Mouse (Mus musculus) thymus, postnatal 25 days (tissue): ENCODE measurements around the gene Glg1.
"Not testable (repeated sequence)": the region's sequence is repeated elsewhere in the genome, so short reads cannot be mapped to it uniquely, and the experiment has no call there.

Experiments used
- DNase-seq: peaks from one replicate; pipeline ENCODE4 v3.0.0; 2022

The Glg1 gene

DNA sequence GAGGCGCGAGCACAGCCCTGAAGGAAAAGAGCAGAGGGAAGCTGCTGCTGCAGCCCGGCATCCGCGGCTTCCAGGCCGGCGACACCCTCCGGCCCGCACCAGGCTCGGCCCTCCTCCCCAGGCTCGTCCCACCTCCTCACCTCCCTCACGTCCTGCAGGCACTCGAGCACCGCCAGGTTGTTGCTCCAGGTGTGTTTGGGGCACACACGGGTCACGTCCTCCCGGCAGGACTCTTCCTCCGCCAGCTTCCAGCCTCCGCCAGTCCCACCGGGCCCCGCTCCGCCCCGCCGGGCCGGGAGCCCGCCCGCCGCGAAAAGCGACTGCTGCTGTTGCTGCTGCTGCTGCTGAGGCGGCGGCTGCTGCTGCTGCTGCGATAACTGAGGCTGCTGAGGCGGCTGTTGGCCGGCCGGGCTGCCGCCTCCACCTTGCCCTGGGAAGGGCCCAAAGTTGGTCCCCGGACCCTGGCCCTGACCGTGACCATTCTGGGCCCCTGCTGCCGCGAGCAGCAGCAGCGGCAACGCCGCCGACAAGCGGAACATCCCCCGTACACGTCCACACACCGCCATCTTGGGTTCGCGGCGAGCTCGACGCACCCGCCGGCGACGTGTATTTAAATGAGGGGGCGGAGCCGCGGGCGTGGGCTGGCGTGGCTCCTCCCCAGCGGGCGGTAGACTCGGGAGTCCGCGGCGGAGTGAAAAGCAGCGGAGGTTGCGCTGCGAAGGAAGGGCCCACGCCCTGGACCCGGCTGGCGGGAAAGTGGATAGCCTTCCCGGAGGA, at the start of gene Glg1:
TSS of gene Glg1 (minus strand) at position 586 of the 777 bp plus-strand sequence.
- DNase-seq: peak; percentile 95

DNA sequence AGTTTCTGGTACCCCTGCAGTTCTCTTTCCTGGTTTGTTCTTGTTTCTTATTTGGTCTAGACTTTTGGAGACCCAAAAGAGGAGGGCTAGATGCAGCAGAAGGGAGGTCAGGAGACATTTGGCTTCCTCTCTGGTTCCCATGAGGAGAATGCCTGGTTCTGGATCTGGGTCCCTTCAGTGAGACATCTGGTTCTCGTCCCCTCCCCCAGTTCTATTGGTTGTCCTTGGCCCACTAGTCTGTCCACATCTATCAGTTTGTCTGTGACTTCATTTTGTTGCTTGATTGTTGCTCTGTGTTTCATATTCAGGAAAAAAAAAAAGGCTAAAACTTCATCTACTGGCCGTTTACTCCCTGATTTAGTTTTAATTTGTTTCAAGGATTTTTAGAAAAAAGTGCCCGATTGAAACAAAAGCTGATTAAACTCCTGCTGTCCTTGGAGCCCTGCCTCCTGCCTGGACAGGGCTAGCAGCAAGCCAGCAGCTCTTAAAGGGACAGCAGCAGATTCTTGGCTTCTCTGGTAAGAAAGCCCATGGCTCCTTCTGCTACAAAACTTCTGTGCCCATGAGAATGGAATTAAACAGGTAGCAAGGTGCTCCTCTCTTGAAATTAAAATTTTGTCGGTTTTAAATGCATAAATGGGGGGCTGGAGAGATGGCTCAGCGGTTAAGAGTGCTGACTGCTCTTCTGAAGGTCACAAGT, 46.2 kb upstream of the Glg1 start:
- DNase-seq: no peak

DNA sequence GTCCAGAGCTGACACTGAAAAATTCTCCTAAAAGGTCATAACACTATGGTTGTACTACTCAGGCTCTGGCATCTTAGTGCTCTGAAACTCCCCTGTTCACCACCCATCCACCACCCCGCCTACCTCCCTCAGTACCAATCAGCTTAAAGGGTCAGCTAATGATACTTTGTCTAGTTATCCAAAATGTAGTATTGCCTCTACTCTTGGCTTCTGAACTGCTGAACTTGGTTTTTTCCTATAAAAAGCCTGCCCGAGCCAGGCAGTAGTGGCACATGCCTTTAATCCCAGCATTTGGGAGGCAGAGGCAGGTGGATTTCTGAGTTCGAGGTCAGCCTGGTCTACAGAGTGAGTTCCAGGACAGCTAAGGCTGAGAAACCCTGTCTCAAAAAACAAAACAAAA, 45.3 kb upstream of the Glg1 start:
- DNase-seq: no peak

DNA sequence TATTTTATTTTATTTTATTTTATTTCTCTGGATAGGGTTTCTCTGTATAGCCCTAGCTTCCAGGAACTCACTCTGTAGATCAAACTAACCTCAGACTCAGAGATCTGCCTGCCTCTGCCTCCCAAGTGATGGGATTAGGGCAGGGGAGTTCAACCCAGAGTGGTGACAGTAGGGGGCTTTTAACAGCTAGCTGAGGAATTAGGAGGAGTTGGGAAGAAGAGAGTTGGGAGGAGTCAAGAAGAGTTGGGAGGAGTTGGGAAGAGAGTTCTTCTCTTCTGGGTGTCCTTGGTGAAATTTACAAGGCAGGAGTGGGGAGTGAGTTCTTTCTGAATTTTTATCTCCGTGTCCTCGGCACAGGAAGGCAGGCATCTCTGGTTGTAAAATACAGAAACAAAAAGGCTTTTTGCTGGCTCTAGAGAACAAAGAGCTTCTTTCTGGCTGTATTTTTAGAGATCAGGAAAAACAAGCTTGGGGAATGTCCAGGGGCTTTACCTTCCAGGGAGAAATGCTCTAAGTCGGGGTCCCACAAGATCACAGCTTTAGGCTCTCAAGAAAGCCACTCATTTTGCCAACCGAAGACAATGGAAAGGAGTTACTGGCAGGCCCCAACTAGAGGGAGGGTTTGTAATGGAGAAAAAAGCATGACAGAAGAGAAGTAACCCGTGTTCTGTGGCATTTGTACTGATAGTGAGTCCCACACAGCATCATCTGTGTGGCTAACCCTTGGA, 44.2 kb upstream of the Glg1 start:
- not testable (repeated sequence) for DNase-seq

DNA sequence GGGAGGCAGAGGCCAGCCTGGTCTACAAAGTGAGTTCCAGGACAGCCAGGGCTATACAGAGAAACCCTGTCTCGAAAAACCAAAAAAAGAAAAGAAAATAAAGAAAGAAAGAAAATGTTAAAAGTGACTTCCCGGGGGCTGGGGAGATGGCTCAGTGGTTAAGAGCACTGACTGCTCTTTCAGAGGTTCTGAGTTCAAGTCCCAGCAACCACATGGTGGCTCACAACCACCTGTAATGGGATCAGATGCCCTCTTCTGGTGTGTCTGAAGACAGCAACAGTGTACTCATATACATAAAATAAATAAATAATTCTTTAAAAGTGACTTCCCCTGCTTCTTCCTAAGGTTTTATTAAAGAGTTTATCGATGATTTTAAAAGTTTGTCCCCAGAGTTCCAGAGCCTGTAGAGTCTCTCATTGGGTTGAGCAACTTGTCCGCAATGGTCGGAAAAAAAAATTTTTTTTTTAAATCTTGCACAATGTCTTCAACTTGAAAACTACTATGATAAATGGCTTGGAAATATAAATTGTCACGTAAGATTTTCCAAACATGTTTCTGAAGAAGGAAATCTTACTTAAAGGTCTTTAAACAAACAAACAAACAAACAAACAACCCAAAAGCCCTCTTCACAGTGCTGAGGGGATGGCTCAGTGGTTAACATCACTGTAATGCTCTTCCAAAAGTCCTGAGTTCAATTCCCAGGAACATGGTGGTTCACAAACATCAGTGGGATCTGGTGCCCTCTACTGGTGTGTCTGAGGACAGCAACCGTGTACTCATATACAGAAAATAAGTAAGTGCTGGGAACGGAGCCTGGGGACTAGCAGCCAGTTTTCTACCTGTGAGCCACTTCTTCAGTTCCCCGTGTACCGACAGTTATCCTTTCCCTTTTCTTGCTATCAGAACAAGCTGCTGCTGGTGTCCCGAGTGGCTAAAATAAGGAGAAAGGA, 41.9 kb upstream of the Glg1 start:
- DNase-seq: peak; percentile 25

DNA sequence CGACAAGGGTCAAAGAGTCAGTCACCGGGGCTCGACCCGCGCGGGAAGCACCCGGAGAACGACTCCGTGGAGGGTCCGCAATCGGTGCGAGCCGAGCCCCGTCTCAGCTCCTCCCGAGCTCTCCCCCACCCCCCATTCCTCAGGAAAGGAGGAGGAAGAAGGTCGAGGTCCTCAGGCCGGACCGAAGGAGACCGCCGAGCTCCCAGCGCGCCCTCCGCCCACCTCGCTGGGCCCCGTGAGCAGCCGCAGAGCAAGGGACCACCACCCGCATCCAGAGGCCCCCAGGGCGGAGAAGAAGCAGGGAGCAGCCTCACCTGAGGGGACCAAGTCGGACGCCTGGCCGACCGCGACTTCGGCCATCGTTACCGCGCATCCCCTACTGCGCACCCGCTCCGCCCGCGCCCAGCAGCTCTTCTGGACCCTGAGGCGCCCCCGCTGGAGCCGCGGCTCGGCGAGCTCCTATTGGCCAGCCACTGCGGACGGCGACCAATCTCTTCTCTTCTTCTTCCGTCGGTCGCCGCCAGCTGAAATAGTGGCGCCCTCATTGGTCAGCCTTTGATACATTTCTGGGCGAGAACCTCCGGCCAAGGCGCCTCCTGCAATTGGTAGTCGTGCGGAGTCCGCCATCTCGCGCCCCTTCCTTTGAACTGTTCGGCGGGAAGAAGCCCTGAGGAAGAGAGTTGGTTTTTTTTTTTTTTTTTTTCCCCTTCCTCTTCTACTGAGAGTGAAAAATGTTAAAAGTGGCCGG, 41.0 kb upstream of the Glg1 start, which contains the start of gene Rfwd3:
TSS of gene Rfwd3 (minus strand) at position 402 of the 748 bp plus-strand sequence.
- DNase-seq: peak; percentile 93

DNA sequence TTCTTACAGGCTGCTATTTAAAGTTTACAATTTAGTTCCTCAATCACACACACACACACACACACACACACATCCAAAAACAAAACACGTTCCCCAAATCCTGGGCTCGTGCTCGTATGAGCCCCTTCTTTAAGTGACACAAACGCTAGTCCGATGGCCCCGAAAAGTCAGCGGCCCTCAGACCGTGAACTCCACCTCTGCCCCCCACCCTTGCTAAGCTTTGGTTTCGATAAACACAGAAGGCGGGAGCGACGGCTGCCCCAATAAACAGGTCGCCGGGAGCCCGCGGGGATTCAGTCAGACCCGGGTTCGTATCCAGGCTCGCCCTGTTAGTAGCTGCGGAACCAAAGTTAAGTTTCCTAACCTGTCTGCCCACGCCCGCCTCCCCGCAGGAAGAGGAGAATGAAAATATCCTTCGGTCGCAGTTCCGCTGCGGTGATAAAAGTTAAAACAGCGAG, 40.4 kb upstream of the Glg1 start:
- peak; percentile 71 for DNase-seq

DNA sequence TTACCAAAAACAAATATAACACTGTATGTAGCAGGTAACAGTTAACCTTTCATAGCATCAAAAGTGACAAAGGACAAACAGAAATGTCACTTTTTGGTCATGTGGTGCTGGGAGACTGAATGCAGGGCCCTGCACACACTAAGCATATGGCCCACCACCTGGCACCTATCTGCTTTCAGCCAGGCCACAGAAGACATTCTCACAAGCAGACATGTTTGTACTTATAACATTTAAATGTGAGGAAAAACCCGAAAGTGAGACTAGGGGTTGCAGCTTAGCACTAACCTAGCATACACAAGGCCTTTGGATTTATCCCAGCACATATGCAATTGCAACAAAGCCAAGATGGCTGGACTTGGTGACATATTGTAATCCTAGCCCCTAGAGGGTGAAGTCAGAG, 39.0 kb upstream of the Glg1 start:
- DNase-seq: no peak

DNA sequence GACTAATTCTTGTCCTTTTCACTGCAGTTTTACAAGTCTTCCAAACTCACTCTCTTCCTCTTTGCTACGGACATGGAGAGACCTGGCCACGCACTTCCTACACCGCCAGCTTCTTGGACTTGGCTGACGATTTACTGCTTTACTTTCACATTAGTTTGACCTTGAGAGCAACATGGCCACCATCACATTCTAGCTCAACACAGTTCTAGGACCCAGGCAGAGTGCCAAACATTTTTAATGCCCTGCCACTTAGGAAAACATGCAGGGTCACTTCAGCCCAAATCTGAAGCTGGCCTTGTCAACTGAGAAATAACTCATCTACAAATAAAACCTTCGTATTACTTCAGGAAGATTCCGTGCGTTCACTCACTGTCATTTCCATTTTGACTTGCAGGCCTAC, 32.7 kb upstream of the Glg1 start:
- no peak for DNase-seq

DNA sequence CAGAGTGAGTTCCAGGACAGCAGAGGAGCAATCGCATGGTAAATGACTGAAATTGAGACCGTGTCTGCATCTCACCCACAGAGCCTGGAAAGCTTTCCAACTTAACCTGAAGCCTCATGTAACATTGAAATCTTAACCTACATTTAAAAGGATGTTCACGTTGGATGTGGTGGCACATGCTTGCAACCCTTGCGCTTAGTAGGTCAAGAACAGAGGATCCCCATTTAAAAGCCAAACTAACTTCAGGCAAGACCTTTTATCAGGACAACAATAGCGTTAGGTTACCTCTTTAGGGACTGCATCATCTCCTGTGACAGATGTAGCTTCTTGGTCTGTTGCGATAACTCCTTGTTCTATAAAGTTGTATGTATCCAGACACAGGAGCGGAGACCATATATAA, 31.6 kb upstream of the Glg1 start:
- DNase-seq: no peak

DNA sequence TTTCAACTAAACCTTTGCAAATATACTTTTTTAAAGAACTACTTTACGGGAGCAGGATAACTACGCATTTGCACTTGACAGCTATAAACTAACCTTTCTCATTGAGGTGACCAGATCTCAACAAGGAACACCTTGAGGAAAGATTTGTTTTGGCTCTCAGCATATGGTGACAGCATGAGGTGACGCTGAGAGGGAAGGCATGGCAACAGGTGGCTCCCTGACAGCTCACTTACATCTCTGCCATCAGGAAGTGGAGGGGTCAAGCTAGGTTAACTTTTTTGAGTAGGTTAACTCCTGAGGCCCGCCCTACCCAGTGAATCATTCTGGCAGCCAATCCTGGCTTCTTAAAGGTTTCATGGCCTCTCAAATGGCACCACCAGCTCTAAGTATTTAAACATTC, 26.6 kb upstream of the Glg1 start:
- DNase-seq: no peak

DNA sequence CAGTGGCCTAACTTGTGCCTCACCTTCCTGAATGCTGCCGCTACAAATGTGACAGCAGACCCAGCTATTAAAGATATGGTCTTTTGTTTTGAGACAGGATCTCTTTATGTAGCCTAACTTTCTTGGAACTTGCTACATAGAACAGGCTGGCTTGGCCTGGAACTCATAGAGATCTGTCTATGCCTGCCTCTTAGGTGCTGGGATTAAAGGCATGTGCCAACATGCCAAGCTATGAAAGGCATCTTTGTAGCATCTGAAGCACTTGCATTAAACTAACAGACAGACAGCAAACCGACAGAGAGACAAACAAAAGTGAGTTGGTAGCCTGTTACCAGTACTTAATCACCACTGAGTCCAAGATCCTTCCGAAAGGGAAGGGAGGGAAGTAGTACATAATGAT, 23.1 kb upstream of the Glg1 start:
- no peak for DNase-seq

DNA sequence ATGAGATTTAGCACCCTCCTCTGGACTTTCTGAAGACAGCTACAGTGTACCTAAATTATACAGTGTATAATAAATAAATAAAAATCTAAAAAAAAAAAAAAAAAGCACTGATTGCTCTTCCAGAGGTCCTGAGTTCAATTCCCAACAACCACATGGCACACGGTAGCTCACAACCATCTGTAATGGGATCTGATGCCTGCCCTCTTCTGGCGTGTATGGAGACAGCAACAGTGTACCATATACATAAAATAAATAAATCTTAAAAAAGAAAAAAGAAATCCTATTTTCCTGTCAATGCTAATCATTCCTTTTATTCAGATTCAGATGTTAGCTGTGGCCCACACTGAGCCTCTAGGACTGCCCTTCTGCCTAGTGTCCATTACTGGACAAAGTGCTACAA, 9.3 kb upstream of the Glg1 start:
- no peak for DNase-seq

DNA sequence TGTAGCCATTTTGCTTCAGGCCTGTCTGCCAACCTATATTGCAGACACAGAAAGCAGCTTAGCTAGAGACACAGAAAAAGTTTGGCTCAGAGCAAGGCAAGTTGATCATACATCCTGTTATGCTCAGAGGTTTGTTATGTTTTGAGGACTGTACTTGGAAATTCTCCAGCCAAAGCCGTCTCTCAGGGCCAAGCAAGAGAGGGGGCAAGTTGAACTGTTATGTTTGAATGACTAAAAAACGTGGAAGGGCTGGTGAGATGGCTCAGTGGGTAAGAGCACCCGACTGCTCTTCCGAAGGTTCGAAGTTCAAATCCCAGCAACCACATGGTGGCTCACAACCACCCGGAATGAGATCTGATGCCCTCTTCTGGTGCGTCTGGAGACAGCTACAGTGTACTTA, 7.1 kb upstream of the Glg1 start:
- DNase-seq: not testable (repeated sequence)

DNA sequence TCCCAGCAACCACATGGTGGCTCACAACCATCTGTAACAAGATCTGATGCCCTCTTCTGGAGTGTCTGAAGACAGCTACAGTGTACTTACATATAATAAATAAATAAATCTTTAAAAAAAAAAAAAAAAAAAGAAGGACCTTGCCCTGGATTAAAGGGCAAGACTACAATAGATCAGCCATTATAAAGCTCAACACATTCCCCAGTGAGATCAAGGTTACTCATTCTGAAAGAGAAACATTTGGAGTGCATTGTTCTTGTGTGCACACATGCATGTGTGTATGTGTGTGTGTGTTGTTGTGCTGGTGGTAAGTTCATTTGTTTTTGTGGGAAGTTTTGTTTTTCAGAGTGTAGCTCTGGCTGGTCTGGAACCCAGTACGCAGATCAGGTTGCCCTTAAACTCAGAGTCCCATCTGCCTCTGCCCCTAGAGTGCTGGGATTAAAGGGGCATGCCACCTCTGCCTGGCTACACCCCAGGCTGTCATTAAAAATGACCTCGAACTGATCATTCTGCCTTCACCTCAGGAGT, 5.7 kb upstream of the Glg1 start:
- no peak for DNase-seq

DNA sequence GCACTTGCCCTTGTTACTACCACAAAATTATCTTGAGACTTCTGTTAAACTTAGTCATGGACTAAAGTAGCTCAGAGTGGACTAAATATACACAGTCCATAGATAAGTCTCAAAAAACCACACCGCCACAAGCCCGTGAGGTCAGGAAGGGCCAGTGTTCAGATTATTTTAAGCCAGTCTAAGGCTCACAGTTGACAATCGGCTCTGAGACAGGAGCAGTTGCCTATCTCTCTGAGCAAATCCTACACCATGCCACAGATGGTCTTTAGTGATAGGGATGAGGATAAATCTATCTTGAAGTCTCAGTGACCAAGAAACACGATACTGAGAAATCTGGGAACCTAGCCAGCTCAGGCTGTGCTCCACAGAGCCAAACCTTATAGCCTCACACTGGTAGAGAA, 3.0 kb upstream of the Glg1 start:
- no peak for DNase-seq

DNA sequence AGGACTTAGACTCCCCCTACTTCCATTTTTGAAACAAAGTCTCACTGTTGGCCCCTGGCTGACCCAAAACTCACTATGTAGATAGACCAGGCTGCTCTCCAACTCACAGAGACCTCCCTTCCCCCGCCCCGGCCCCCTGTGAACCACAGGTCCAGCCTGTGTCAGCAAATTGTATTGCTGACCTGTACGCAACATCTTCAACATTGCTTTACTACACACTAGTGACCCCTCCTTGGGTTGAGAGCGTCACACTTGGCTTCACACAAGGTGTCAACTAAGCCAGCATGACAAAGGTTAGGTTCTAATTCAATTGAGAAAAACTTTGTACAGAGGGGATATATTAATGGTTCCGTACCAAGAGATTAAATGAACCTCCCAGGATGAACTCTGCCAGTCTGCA, 1.2 kb upstream of the Glg1 start:
- DNase-seq: no peak

DNA sequence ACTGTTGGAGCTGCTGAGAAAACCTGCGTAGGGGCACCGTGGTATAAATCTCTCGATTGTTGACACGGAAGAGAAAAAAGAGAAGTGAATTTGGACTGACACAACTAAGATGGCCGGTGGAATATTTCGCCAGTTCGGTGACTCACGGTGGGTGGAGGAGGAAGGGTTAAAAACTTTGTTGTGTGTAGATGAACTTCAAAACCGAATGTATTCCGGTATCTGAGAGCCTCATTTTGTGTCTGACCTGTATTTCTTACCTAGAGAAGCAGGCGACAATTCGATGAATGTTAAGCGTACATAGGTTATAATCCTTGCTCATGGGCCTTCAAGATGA, 359 bp upstream of the Glg1 start:
- DNase-seq: no peak

DNA sequence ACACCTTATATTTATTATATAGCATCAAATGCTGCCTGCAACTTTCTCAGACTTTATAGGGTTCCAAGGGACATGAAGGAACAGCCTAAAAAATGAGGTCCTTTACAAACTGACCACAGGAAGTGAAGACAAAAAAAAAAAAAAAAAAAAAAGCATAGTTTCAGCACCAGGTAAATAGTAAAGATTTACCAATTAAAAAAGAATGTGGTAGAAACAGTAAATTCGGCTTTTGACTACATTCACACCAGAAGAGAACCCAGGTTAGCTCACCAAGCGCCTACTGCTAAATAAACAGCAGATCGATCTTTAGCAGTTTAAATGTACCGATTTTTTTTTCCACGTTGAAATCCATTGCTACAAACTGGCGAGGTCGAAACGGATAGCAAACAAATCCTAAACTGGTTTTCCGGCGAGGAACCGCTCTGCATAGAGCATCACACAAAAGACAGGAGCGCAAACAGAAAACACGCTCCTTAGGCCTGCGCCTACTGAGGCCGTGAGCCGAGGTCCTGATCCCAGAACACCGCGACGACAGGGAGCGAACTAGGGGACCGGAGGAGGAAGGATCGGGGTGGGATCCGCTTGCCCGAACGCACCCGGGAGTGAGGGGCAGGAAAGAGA, 896 bp downstream of the Glg1 start:
- no peak for DNase-seq

DNA sequence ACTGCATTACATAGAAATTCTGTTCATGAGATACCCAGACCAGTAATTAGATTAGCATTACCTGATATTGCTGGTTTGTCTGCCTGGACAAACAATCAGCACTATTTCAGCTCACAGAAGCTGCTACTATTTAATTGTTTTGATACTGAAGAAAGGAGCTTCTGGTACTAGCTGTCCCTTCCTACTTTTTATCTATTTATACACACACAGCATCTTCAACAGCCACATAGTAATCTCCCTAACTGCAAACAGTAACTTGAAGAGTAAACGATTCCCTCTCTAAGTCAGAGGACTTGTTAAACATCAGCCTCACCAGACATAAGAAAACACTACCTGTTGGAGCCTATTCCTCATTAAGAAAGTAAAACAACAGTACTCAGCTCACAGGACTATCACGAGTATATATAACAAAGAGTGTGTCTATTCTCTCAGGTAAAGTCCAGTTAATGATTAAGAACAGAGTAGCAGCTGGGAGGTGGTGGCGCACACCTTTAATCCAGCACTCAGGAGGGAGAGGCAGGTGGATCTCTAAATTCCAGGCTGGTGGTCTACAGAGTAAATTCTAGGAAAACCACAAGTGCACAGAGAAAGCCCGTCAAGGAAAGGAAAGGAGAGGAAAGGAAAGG, 6.4 kb downstream of the Glg1 start:
- no peak for DNase-seq

DNA sequence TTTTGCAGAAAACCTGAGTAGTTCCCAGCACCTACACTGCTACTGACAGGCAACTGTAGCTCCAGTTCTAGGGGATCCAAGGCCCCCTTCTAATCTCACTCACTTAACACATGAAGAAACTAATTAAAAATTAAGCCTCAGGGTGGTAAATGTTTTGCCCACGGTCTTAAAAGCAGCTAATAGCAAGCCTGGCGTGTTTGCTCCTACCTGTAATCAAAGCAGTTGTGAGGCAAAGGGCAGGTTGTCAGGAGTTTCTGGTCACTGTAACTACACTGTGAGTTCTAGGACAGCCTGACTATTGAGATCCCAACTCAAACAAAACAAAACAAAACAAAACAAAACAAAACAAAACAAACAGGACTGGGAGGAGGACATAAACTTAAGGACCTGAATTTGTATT, 8.9 kb downstream of the Glg1 start:
- DNase-seq: no peak
